Mouse (Mus musculus): Measurements from ENCODE around the gene Dnaic2. TPM values are rescaled to one million over a fixed set of nuclear protein-coding genes. Genes with fewer than 3 reads are reported as not detected.

The Dnaic2 gene
- polyA plus RNA-seq, 1 experiment: 1.00 TPM

DNA sequence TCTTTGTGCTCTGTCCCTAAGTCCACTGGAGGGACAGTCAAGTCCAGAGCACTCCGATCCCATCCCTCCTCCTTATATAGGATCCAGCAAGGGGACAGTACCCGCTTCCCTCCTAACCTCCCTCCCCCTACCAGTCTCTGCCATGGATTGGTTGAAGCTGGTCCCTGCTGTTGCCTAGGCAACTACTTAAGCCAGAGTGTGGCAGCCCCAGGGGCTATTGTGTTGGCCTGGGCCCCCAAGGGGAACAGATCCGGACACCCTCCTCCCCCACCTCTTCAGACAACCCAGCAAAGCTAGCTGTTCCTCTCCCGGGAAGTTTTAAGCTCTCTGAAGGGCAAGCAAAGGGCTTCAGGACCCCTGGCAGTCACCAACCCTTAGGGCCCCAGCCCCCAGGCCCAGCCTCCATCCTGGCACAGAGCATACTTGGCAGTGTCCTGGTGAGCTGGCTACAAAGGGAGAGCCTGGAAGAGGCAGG lies 68.7 kb downstream of the Dnaic2 start, which contains the start of gene Btbd17:
Gene Btbd17 (minus strand): TSS at position 98 of the 475 bp plus-strand sequence.
- H3K79me2 ChIP-seq (ENCODE audit: control insufficient read depth, insufficient read depth): no peaks in the 10 kb centered on the region
- no peak within 1 kb of the TSS for H3K4me3 ChIP-seq
- no peak within 1 kb of the TSS for H3ac ChIP-seq (ENCODE audit: control insufficient read depth, insufficient read length)
- H3K27me3 ChIP-seq (ENCODE audit: control insufficient read depth, insufficient read depth, insufficient read length): no peaks in the 10 kb centered on the region
- no peaks in the 10 kb centered on the region for H3K36me3 ChIP-seq (ENCODE audit: control insufficient read depth, insufficient read depth)
- peak within 1 kb of the TSS; percentile 75 for H3K4me2 ChIP-seq (ENCODE audit: low read depth)
- TF ChIP-seq MYOD1 (IDR thresholded peaks at IDR 0.05; ENCODE audit: control insufficient read depth in 1 of 3, insufficient read length in 2 of 3, low read depth in 2 of 3) (no peak), REST (IDR thresholded peaks at IDR 0.05; ENCODE audit: insufficient read depth, insufficient read length) (no peak), POLR2A (IDR thresholded peaks at IDR 0.05; ENCODE audit: insufficient read length, low read depth) (no peak), MYOG (IDR thresholded peaks at IDR 0.05; ENCODE audit: control insufficient read depth in 1 of 3, insufficient read depth in 1 of 3, insufficient read length in 2 of 3, low read depth in 2 of 3) (no peak), POLR2AphosphoS2 (IDR thresholded peaks at IDR 0.05; ENCODE audit: insufficient read length, low read depth) (no peak), MAX (IDR thresholded peaks at IDR 0.05; ENCODE audit: low read depth) (no peak), SRF (IDR thresholded peaks at IDR 0.05; ENCODE audit: control insufficient read depth, insufficient read length, low read depth) (no peak), TCF3 (IDR thresholded peaks at IDR 0.05; ENCODE audit: insufficient read length, low read depth) (no peak), USF1 (IDR thresholded peaks at IDR 0.05; ENCODE audit: low read depth) (no peak), E2F4 (IDR thresholded peaks at IDR 0.05; ENCODE audit: insufficient read depth) (no peak), TCF12 (IDR thresholded peaks at IDR 0.05; ENCODE audit: insufficient read depth, poor library complexity, severe bottlenecking) (no peak), CEBPB (IDR thresholded peaks at IDR 0.05; ENCODE audit: insufficient read depth, poor library complexity, severe bottlenecking) (no peak)

DNA sequence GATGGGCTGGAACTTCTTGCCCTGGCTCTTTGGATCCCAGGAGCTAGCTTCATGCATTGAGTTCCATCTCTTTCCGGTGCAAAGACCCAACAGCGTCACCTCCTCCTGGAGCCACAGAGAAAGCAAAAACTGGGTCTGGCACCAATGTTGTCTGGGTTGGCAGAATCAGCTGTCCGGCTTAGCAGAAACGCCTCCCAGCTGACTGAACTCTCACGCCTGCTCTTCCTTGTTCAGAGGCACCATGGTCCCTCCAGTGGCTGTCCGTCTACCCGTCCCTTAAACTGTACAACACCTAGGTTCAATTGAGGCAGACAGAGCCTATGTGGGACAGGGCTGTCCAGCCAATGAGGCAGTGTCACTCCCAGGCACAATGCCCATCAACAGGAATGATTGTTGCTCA lies 70.0 kb downstream of the Dnaic2 start:
- H3K79me2 ChIP-seq (ENCODE audit: control insufficient read depth, insufficient read depth): no peaks in the 10 kb centered on the region
- no peak overlapping the region for H3K4me2 ChIP-seq (ENCODE audit: low read depth)
- no peak overlapping the region for H3K4me3 ChIP-seq
- H3K27me3 ChIP-seq (ENCODE audit: control insufficient read depth, insufficient read depth, insufficient read length): no peaks in the 10 kb centered on the region
- no peaks in the 10 kb centered on the region for H3K36me3 ChIP-seq (ENCODE audit: control insufficient read depth, insufficient read depth)
- H3ac ChIP-seq (ENCODE audit: control insufficient read depth, insufficient read length): no peak overlapping the region
- no peak for TF ChIP-seq MYOD1 (IDR thresholded peaks at IDR 0.05; ENCODE audit: control insufficient read depth in 1 of 3, insufficient read length in 2 of 3, low read depth in 2 of 3)
- TF ChIP-seq E2F4 (IDR thresholded peaks at IDR 0.05; ENCODE audit: insufficient read depth): no peak
- no peak for TF ChIP-seq REST (IDR thresholded peaks at IDR 0.05; ENCODE audit: insufficient read depth, insufficient read length)
- no peak for TF ChIP-seq TCF3 (IDR thresholded peaks at IDR 0.05; ENCODE audit: insufficient read length, low read depth)
- TF ChIP-seq USF1 (IDR thresholded peaks at IDR 0.05; ENCODE audit: low read depth): no peak
- TF ChIP-seq MAX (IDR thresholded peaks at IDR 0.05; ENCODE audit: low read depth): no peak
- TF ChIP-seq CEBPB (IDR thresholded peaks at IDR 0.05; ENCODE audit: insufficient read depth, poor library complexity, severe bottlenecking): no peak
- no peak for TF ChIP-seq POLR2A (IDR thresholded peaks at IDR 0.05; ENCODE audit: insufficient read length, low read depth)
- TF ChIP-seq TCF12 (IDR thresholded peaks at IDR 0.05; ENCODE audit: insufficient read depth, poor library complexity, severe bottlenecking): no peak
- no peak for TF ChIP-seq MYOG (IDR thresholded peaks at IDR 0.05; ENCODE audit: control insufficient read depth in 1 of 3, insufficient read depth in 1 of 3, insufficient read length in 2 of 3, low read depth in 2 of 3)

DNA sequence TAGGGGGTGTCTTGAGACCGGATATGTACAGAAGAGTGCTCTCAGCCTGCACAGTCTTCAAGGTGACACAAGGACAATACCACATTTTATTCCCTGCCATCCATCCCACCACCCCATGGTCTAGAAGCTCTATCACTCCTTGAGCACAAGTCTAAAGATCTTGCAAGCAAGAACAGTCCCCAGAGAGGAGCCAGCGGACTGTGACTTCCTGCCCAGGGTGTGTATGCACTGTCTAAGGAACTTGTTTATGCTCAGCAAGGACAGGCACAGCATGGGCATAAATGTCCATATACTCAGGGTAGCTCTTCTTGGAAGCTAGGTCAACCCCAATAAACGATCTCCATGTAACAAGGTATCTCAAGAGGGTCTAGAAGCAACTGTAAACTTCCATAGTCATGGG lies 70.8 kb downstream of the Dnaic2 start:
- TF ChIP-seq TCF12 (IDR thresholded peaks at IDR 0.05; ENCODE audit: insufficient read depth, poor library complexity, severe bottlenecking): no peak
- TF ChIP-seq CEBPB (IDR thresholded peaks at IDR 0.05; ENCODE audit: insufficient read depth, poor library complexity, severe bottlenecking): no peak
- TF ChIP-seq TCF3 (IDR thresholded peaks at IDR 0.05; ENCODE audit: insufficient read length, low read depth): no peak
- no peak for TF ChIP-seq POLR2AphosphoS2 (IDR thresholded peaks at IDR 0.05; ENCODE audit: insufficient read length, low read depth)
- no peak for TF ChIP-seq MYOD1 (IDR thresholded peaks at IDR 0.05; ENCODE audit: control insufficient read depth in 1 of 3, insufficient read length in 2 of 3, low read depth in 2 of 3)
- TF ChIP-seq USF1 (IDR thresholded peaks at IDR 0.05; ENCODE audit: low read depth): no peak
- no peak for TF ChIP-seq MYOG (IDR thresholded peaks at IDR 0.05; ENCODE audit: control insufficient read depth in 1 of 3, insufficient read depth in 1 of 3, insufficient read length in 2 of 3, low read depth in 2 of 3)
- TF ChIP-seq POLR2A (IDR thresholded peaks at IDR 0.05; ENCODE audit: insufficient read length, low read depth): no peak
- no peak for TF ChIP-seq REST (IDR thresholded peaks at IDR 0.05; ENCODE audit: insufficient read depth, insufficient read length)
- TF ChIP-seq MAX (IDR thresholded peaks at IDR 0.05; ENCODE audit: low read depth): no peak
- no peak for TF ChIP-seq SRF (IDR thresholded peaks at IDR 0.05; ENCODE audit: control insufficient read depth, insufficient read length, low read depth)
- no peak for TF ChIP-seq E2F4 (IDR thresholded peaks at IDR 0.05; ENCODE audit: insufficient read depth)
- H3K4me3 ChIP-seq: no peak overlapping the region

DNA sequence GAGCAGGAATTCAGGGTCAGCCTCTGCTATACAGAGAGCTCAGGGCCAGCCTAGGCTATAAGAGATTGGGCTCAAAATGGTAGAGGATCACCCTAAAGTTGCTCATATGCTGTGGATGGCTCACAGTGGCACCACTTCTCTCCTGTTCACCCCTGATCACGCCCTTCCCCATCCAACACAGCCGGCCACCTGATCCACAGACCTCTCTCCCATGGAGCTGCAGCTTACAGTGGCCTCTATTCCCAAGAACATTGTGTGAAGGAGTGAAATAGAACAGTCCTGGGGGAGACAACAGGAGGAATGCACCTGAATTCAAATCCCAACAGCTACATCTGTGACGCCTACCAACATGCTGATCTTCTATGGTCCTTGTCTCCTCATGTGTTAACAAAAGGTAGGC lies 71.4 kb downstream of the Dnaic2 start, which contains the start of gene Gpr142:
Gene Gpr142 (plus strand): TSS at position 301 of the 400 bp plus-strand sequence.
- Histone ChIP-seq H3K36me3 (ENCODE audit: control insufficient read depth, insufficient read depth) (no peaks in the 10 kb centered on the region), H3K4me2 (ENCODE audit: low read depth) (no peak within 1 kb of the TSS), H3K4me3 (no peak within 1 kb of the TSS), H3K79me2 (ENCODE audit: control insufficient read depth, insufficient read depth) (no peaks in the 10 kb centered on the region), H3ac (ENCODE audit: control insufficient read depth, insufficient read length) (no peak within 1 kb of the TSS), H3K27me3 (ENCODE audit: control insufficient read depth, insufficient read depth, insufficient read length) (no peaks in the 10 kb centered on the region)
- TF ChIP-seq TCF12 (IDR thresholded peaks at IDR 0.05; ENCODE audit: insufficient read depth, poor library complexity, severe bottlenecking): no peak
- TF ChIP-seq MYOD1 (IDR thresholded peaks at IDR 0.05; ENCODE audit: control insufficient read depth in 1 of 3, insufficient read length in 2 of 3, low read depth in 2 of 3): no peak
- TF ChIP-seq REST (IDR thresholded peaks at IDR 0.05; ENCODE audit: insufficient read depth, insufficient read length): no peak
- TF ChIP-seq MAX (IDR thresholded peaks at IDR 0.05; ENCODE audit: low read depth): no peak
- TF ChIP-seq SRF (IDR thresholded peaks at IDR 0.05; ENCODE audit: control insufficient read depth, insufficient read length, low read depth): no peak
- no peak for TF ChIP-seq E2F4 (IDR thresholded peaks at IDR 0.05; ENCODE audit: insufficient read depth)
- TF ChIP-seq TCF3 (IDR thresholded peaks at IDR 0.05; ENCODE audit: insufficient read length, low read depth): no peak
- no peak for TF ChIP-seq POLR2AphosphoS2 (IDR thresholded peaks at IDR 0.05; ENCODE audit: insufficient read length, low read depth)
- no peak for TF ChIP-seq CEBPB (IDR thresholded peaks at IDR 0.05; ENCODE audit: insufficient read depth, poor library complexity, severe bottlenecking)
- no peak for TF ChIP-seq USF1 (IDR thresholded peaks at IDR 0.05; ENCODE audit: low read depth)
- no peak for TF ChIP-seq MYOG (IDR thresholded peaks at IDR 0.05; ENCODE audit: control insufficient read depth in 1 of 3, insufficient read depth in 1 of 3, insufficient read length in 2 of 3, low read depth in 2 of 3)

More for the DNA sequence above, 70.8 kb downstream of the Dnaic2 start:
- Histone ChIP-seq H3K36me3 (ENCODE audit: control insufficient read depth, insufficient read depth) (no peaks in the 10 kb centered on the region), H3ac (ENCODE audit: control insufficient read depth, insufficient read length) (no peak overlapping the region), H3K4me2 (ENCODE audit: low read depth) (no peak overlapping the region), H3K79me2 (ENCODE audit: control insufficient read depth, insufficient read depth) (no peaks in the 10 kb centered on the region), H3K27me3 (ENCODE audit: control insufficient read depth, insufficient read depth, insufficient read length) (no peaks in the 10 kb centered on the region)

Measured in myocyte (in vitro differentiated cells).